Mouse (Mus musculus) heart, embryonic 14.5 days (tissue): ENCODE results near the gene Nol6. TPM values are rescaled to one million over a fixed set of nuclear protein-coding genes. Genes with fewer than 3 reads are reported as not detected.

Source experiments
- ATAC-seq: fragments of 200-750 bp; cut with Nextera tagmentation; 2 replicates; pipeline ENCODE4 v1.8.0; 2017; ENCODE audit warnings: low read depth, moderate TSS enrichment; ENCODE audit not compliant: insufficient number of reproducible peaks, insufficient read depth, low FRiP score
- H3K27ac ChIP-seq, 2 experiments: fragments of 200-500 bp in 1 of 2; fragments of 300-500 bp in 1 of 2; sonication (generic) in 1 of 2; replicated peaks in 1 of 2; 2 replicates each; pipeline ENCODE4 v1.5.1; 2012 to 2014; ENCODE audit warnings: low read depth in 2 of 2, low read length in 2 of 2, control low read depth in 1 of 2, mild to moderate bottlenecking in 1 of 2, mixed read lengths in 1 of 2; ENCODE audit not compliant: control insufficient read depth in 1 of 2, insufficient read depth in 1 of 2
- H3K27me3 ChIP-seq: fragments of 300-500 bp; sonication (generic); 2 replicates; pipeline ENCODE4 v1.6.1; 2014; ENCODE audit warnings: mild to moderate bottlenecking, low read length, control low read depth; ENCODE audit not compliant: control insufficient read depth, insufficient read depth
- H3K36me3 ChIP-seq: fragments of 300-500 bp; sonication (generic); 2 replicates; pipeline ENCODE4 v1.6.1; 2014; ENCODE audit warnings: mild to moderate bottlenecking, control low read depth, low read length, mixed read lengths; ENCODE audit not compliant: control insufficient read depth, insufficient read depth
- H3K4me1 ChIP-seq, 2 experiments: fragments of 200-500 bp in 1 of 2; fragments of 300-500 bp in 1 of 2; sonication (generic) in 1 of 2; 2 replicates each; pipeline ENCODE4 v1.6.1; 2012 to 2014; ENCODE audit warnings: low read length in 2 of 2, control low read depth in 1 of 2, mixed read lengths in 1 of 2; ENCODE audit not compliant: control insufficient read depth in 2 of 2, insufficient read depth in 2 of 2
- H3K4me2 ChIP-seq: fragments of 300-500 bp; sonication (generic); 2 replicates; pipeline ENCODE4 v1.6.1; 2014; ENCODE audit warnings: mild to moderate bottlenecking, low read length
- H3K4me3 ChIP-seq, 2 experiments: fragments of 200-500 bp in 1 of 2; fragments of 300-500 bp in 1 of 2; sonication (generic) in 1 of 2; 2 replicates each; pipeline ENCODE4 v1.5.1; 2012 to 2014; ENCODE audit warnings: low read length in 2 of 2, mild to moderate bottlenecking in 2 of 2, control low read depth in 1 of 2, low read depth in 1 of 2, moderate library complexity in 1 of 2; ENCODE audit not compliant: control insufficient read depth in 1 of 2, insufficient read depth in 1 of 2
- H3K9ac ChIP-seq: fragments of 300-500 bp; sonication (generic); 2 replicates; pipeline ENCODE4 v1.6.1; 2014; ENCODE audit warnings: mild to moderate bottlenecking, low read length
- H3K9me3 ChIP-seq: fragments of 300-500 bp; sonication (generic); 2 replicates; pipeline ENCODE4 v1.6.1; 2016; ENCODE audit warnings: low read length, control low read depth; ENCODE audit not compliant: control insufficient read depth
- WGBS: fragments of 180-500 bp; shearing (Covaris S2); extraction: QIAGEN DNeasy Blood & Tissue Kit; methylation state at CpG from one replicate; pipeline ENCODE4 v1.1.7; 2014; 5-methylcytosine and 5-hydroxymethylcytosine counted together
- polyA plus RNA-seq: library from polyadenylated mRNA; unstranded; fragments of >200 nt; fragmentation: Nextera tagmentation; extraction: Ambion mirVana; gene quantifications from 2 replicates; pipeline ENCODE4 v1.2.1, GENCODE M21; 2014

Gene Nol6
- polyA plus RNA-seq, 1 experiment from 2014 or later: 14.6 TPM

GRCm38 (mm10) chr4:41065196-41065595, 59.1 kb downstream of the Nol6 start:
- Histone ChIP-seq H3K4me3 (no peak overlapping the region), H3K27ac (no peak overlapping the region), H3K4me1 (no peaks in the 10 kb centered on the region), H3K27me3 (no peaks in the 10 kb centered on the region), H3K9me3 (no peaks in the 10 kb centered on the region), H3K9ac (no peak overlapping the region), H3K36me3 (no peaks in the 10 kb centered on the region), H3K4me2 (no peak overlapping the region)
- no peak for ATAC-seq
- WGBS: 64% methylated on average over 4 of the region's 4 CpGs

Other genes starting within 250 kb of the Nol6 start
- 7.6 and 12.1 TPM in 2 replicates for gene Spink4, start 204.4 kb downstream of the Nol6 start, polyA plus RNA-seq
- gene Bag1, start 176.2 kb downstream of the Nol6 start, polyA plus RNA-seq: 199 and 211 TPM in 2 replicates
- 74.7 and 82.9 TPM in 2 replicates for gene Chmp5, start 176.0 kb downstream of the Nol6 start, polyA plus RNA-seq
- 56.1 and 59.0 TPM in 2 replicates for gene Nfx1, start 153.5 kb downstream of the Nol6 start, polyA plus RNA-seq
- 0.32 TPM in 1 of 2 replicates, not detected in the other for gene Aqp7, start 76.3 kb downstream of the Nol6 start, polyA plus RNA-seq
- 0.19 and 0.55 TPM in 2 replicates for gene Aqp3, start 26.3 kb downstream of the Nol6 start, polyA plus RNA-seq
- 82.8 and 86.8 TPM in 2 replicates for gene Ube2r2, start 11.3 kb upstream of the Nol6 start, polyA plus RNA-seq
- gene Ubap2, start 150.7 kb upstream of the Nol6 start, polyA plus RNA-seq: 41.6 and 45.4 TPM in 2 replicates
- 33.2 and 34.2 TPM in 2 replicates for gene Dcaf12, start 190.4 kb upstream of the Nol6 start, polyA plus RNA-seq
- gene Ubap1, start 224.5 kb upstream of the Nol6 start, polyA plus RNA-seq: 48.5 and 52.9 TPM in 2 replicates